23 mouse cellular contexts compared by ENCODE assay signal in the genomic region with DNA sequence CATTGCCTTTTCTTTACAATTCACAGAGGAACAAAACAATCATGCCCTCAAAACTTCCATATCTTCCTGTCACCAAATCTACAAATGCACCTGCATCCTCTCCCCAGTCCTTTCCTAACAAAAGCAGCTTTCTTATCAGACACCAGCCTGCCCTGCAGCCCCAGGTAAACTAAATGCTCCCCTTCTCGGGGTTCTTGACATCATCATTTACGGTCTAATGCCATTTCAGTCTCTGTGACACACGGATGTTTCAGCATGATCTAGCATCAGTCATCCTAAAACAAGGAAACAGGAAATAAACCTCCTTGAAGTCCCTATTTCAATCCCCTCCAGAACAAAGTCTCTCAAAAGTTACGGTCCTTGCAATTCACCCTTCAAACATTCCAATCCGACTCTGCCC. TPM values are rescaled to one million over a fixed set of nuclear protein-coding genes. Genes with fewer than 3 reads are reported as not detected.
DNase-seq lines count a peak whose midpoint lies in the region; ATAC-seq and TF ChIP-seq lines count a peak whose summit lies in the region.
"Had no signal": no experiment of that assay in that cellular context is flagged by ENCODE, and none has a peak within 500 bp of the region (broad histone marks: within the 10 kb centered on the region; RNA-seq: fewer than 3 reads in every experiment).

No protein-coding gene starts in this region.

- WGBS in thymus, adult 2 months: 21% methylated on average over 5 of the region's 5 CpGs

- H3K27me3 ChIP-seq in thymus, adult 2 months (ENCODE audit: control insufficient read depth, insufficient read depth, low read length): no peaks in the 10 kb centered on the region
- H3K27me3 ChIP-seq: forebrain, embryonic 15.5 days; hindbrain, embryonic 15.5 days; kidney, embryonic 15.5 days; limb, embryonic 12.5 days; liver, embryonic 15.5 days; neural tube, embryonic 15.5 days had no signal

- peak; percentile 60 for ATAC-seq in CD4-positive, CD25-positive, alpha-beta regulatory T cell, adult 4 months
- ATAC-seq in common myeloid progenitor, adult 5-6 weeks (replicated peaks; ENCODE audit: low read depth, poor library complexity, severe bottlenecking): 0 out of 2 replicates have a peak, but pooled peaks have one; percentile 13
- ATAC-seq: forebrain, embryonic 15.5 days; intestine, embryonic 16.5 days; lung, postnatal 0 days; midbrain, embryonic 16.5 days had no signal

- H3K4me1 ChIP-seq in thymus, adult 2 months (replicated peaks; ENCODE audit: control insufficient read depth, insufficient read depth, low read length): peaks cover 5% of the 10 kb centered on the region
- H3K4me1 ChIP-seq: hindbrain, embryonic 15.5 days; kidney, embryonic 15.5 days; limb, embryonic 12.5 days; neural tube, embryonic 15.5 days had no signal

- intact Hi-C loops in left cerebral cortex, adult 2 months (cut with DNase I): no loop called here

- DNase-seq in left cerebral cortex, adult 2 months (ENCODE audit: extremely low spot score in 1 of 2, low spot score in 2 of 2): no peak
- DNase-seq in left cerebral cortex, adult 9 months (ENCODE audit: low spot score in 2 of 2): no peak
- DNase-seq in thymus, adult 2 months: peak; percentile 18
- no peak for DNase-seq in embryo, embryonic 11 days
- DNase-seq in lung, postnatal 25 days (ENCODE audit: low spot score): no peak
- DNase-seq in right cerebral cortex, adult 2 months (ENCODE audit: low spot score in 2 of 2): no peak
- DNase-seq: adrenal gland, postnatal 36 days; cerebellum, adult 18-20 months; cerebellum, postnatal 25 days; gastrocnemius, postnatal 25 days; heart, postnatal 10 days; kidney, postnatal 4 days had no signal

- no peak for TF ChIP-seq POLR2A in thymus, adult 2 months (IDR thresholded peaks at IDR 0.05; ENCODE audit: control insufficient read depth, extremely low read depth, insufficient read depth, low read length, poor library complexity)

- no peaks in the 10 kb centered on the region for H3K36me3 ChIP-seq in thymus, adult 2 months (ENCODE audit: control insufficient read depth, insufficient read depth, low read length)
- H3K36me3 ChIP-seq: forebrain, embryonic 15.5 days; hindbrain, embryonic 15.5 days; kidney, embryonic 15.5 days; limb, embryonic 12.5 days; liver, embryonic 15.5 days; neural tube, embryonic 15.5 days had no signal

- H3K4me3 ChIP-seq in left cerebral cortex, adult 2 months: no peak overlapping the region
- H3K4me3 ChIP-seq in thymus, adult 2 months (ENCODE audit: control insufficient read depth, insufficient read depth, low read length): no peak overlapping the region
- H3K4me3 ChIP-seq: forebrain, embryonic 15.5 days; hindbrain, embryonic 15.5 days; kidney, embryonic 15.5 days; limb, embryonic 12.5 days; liver, embryonic 15.5 days; neural tube, embryonic 15.5 days had no signal

- H3K27ac ChIP-seq in left cerebral cortex, adult 2 months: peak overlapping the region; percentile 32; the same call in 1 of the 2 replicates
- peak overlapping the region; percentile 65 for H3K27ac ChIP-seq in thymus, adult 2 months (ENCODE audit: control insufficient read depth, insufficient read depth, low read length)
- H3K27ac ChIP-seq: hindbrain, embryonic 15.5 days; kidney, embryonic 15.5 days; limb, embryonic 12.5 days; liver, embryonic 15.5 days; neural tube, embryonic 15.5 days had no signal

- TF ChIP-seq CTCF in left cerebral cortex, adult 2 months (IDR thresholded peaks at IDR 0.05): no peak
- no peak for TF ChIP-seq CTCF in thymus, adult 2 months (IDR thresholded peaks at IDR 0.05; ENCODE audit: borderline replicate concordance, control insufficient read depth, extremely low read depth, insufficient read depth, low read length, poor library complexity)

RNA-seq across cellular contexts. Expression of gene Rps6ka5, which starts 15.0 kb away (rescaled TPM):
- total RNA-seq in left cerebral cortex, adult 2 months (2021): 10 to 100 TPM; 21.4 to 23.1 TPM
- 1 to 10 TPM; 3.2 to 6.2 TPM for polyA plus RNA-seq in CD4-positive, CD25-positive, alpha-beta regulatory T cell, adult 4 months (2017; shearing (Covaris generic))
- 43.1 and 47.1 TPM in 2 replicates for total RNA-seq in common myeloid progenitor, adult 5-6 weeks (2017)
- 4.6 and 4.7 TPM in 2 replicates for polyA plus RNA-seq in thymus, adult 2 months (2012; rRNA removed)
